Mouse (Mus musculus): ENCODE measurements around the gene Alkbh6. TPM values are rescaled to one million over a fixed set of nuclear protein-coding genes. Genes with fewer than 3 reads are reported as not detected.

Gene Alkbh6
- polyA plus RNA-seq, 1 experiment from 2014 or later = 88.6 TPM

DNA sequence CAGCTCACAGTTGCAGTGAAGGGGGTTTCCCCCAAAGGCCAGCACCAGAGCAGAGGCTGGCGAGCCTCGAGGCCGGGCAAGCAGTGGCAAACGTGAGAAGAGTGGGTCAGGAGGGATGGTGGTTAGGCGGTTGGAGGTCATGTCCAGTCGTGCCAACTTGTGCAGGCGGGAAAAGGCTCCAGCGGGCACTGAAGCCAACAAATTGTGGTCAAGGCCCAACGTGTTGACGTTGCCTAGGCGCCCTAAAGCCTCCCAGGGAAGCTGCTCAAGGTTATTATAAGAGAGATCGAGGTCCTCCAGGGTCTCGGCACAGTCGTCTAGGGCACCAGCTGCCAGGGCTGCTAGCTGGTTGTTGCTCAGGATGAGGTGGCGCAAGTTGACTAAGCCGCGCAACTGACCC lies 51.5 kb downstream of the Alkbh6 start:
- Histone ChIP-seq H3K27ac (no peak overlapping the region), H3K9ac (no peak overlapping the region), H3K9me3 (no peaks in the 10 kb centered on the region), H3K4me3 (no peak overlapping the region), H3K4me2 (replicated peaks) (no peak overlapping the region; the same call in 1 of the 2 replicates), H3K36me3 (peaks cover 36% of the 10 kb centered on the region), H3K27me3 (peaks cover 11% of the 10 kb centered on the region), H3K4me1 (peaks cover 31% of the 10 kb centered on the region)
- 89% methylated on average over 17 of the region's 17 CpGs for WGBS
- ATAC-seq (ENCODE audit: insufficient number of reproducible peaks, insufficient read depth, low FRiP score, low TSS enrichment) = no peak

DNA sequence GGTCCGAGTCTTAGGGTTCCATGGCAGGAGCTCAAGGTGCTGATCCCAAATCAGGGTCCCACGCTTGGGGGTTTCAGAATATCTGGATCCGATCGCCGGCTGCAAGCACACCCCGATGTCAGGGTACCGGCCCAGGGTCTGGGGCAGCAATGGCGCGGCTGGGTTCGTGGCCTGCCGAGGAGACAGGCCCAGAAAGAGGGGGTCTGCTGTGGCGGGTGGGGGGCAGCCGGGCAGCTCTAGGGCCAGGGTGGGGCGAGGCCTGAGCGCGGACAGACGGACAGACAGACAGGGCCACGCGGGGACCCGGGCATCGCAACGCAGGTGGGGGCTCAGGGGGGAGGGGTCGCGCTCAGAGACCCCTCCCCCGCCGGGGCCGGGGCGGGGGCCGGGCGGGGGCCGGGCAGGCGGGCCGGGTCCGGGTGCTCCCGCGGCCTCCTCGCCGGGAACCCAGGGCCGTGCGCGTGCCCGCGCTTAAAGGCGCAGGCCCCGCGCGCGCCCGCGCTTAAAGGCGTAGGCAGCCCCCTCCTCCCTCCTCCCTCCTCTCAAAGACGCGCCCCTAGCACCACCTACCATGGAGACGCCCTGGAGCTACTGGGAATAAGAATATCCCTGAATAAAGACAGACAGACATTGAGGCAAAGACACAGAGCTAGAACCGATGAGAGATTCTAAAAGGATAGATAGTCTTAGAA lies 54.3 kb downstream of the Alkbh6 start, which contains the start of gene Lrfn3:
Gene Lrfn3, minus strand, starts transcription at position 121 of the 692 bp plus-strand sequence.
- peaks cover 31% of the 10 kb centered on the region for H3K4me1 ChIP-seq

DNA sequence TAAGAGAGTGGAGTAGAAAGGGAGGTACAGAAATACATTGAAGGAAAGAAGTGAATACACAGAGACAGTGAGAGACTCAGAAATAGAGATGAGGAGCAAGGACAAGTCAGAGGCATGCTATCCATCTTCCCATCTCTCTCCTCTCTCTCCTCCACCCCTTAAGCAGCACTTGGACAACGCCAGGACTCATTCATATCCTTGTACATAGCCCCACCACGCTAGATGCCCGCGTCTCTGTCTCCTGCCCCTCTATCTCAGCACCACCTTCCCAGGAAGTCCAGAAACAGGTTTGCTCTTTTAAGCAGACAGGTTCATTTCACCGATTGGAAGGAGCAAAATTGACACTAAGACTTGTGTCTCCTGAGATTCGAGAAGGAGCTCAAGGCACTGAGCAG lies 54.8 kb downstream of the Alkbh6 start:
- peak overlapping the region; percentile 77 for H3K4me2 ChIP-seq (replicated peaks)
- peaks cover 11% of the 10 kb centered on the region for H3K27me3 ChIP-seq
- peak overlapping the region; percentile 71 for H3K4me3 ChIP-seq
- ATAC-seq (ENCODE audit: insufficient number of reproducible peaks, insufficient read depth, low FRiP score, low TSS enrichment) = no peak
- peaks cover 15% of the 10 kb centered on the region for H3K36me3 ChIP-seq
- no peaks in the 10 kb centered on the region for H3K9me3 ChIP-seq
- H3K27ac ChIP-seq = no peak overlapping the region
- 62% methylated on average over 6 of the region's 6 CpGs for WGBS
- peak overlapping the region; percentile 80; the same call in 1 of the 2 replicates for H3K9ac ChIP-seq
- peaks cover 31% of the 10 kb centered on the region for H3K4me1 ChIP-seq

More for the DNA sequence above, 54.3 kb downstream of the Alkbh6 start, which contains the start of gene Lrfn3:
- Histone ChIP-seq H3K9ac (peak within 1 kb of the TSS; percentile 80), H3K9me3 (no peaks in the 10 kb centered on the region), H3K4me3 (peak within 1 kb of the TSS; percentile 71), H3K4me2 (replicated peaks) (peak within 1 kb of the TSS; percentile 77), H3K36me3 (peaks cover 19% of the 10 kb centered on the region), H3K27me3 (peaks cover 11% of the 10 kb centered on the region), H3K27ac (peak within 1 kb of the TSS; percentile 57; the same call in 1 of the 2 replicates)
- 1% methylated on average over 31 of the region's 55 CpGs for WGBS
- no peak for ATAC-seq (ENCODE audit: insufficient number of reproducible peaks, insufficient read depth, low FRiP score, low TSS enrichment)

Other genes starting within 250 kb of the Alkbh6 start
- 5.2 and 7.7 TPM in 2 replicates for gene Zfp82, start 235.8 kb upstream of the Alkbh6 start, polyA plus RNA-seq (2016; fragmentation: Nextera tagmentation; extraction: Ambion mirVana)
- gene Gm26920, start 218.3 kb upstream of the Alkbh6 start, polyA plus RNA-seq (2016; fragmentation: Nextera tagmentation; extraction: Ambion mirVana) = 3.3 and 4.4 TPM in 2 replicates
- 16.3 and 19.5 TPM in 2 replicates for gene Zfp566, start 218.2 kb upstream of the Alkbh6 start, polyA plus RNA-seq (2016; fragmentation: Nextera tagmentation; extraction: Ambion mirVana)
- gene Zfp260, start 213.9 kb upstream of the Alkbh6 start, polyA plus RNA-seq (2016; fragmentation: Nextera tagmentation; extraction: Ambion mirVana) = 148 and 151 TPM in 2 replicates
- 13.1 and 16.3 TPM in 2 replicates for gene Zfp382, start 186.8 kb upstream of the Alkbh6 start, polyA plus RNA-seq (2016; fragmentation: Nextera tagmentation; extraction: Ambion mirVana)
- 17.2 and 20.6 TPM in 2 replicates for gene Zfp146, start 139.0 kb upstream of the Alkbh6 start, polyA plus RNA-seq (2016; fragmentation: Nextera tagmentation; extraction: Ambion mirVana)
- 4.2 and 4.7 TPM in 2 replicates for gene Cox7a1, start 124.6 kb upstream of the Alkbh6 start, polyA plus RNA-seq (2016; fragmentation: Nextera tagmentation; extraction: Ambion mirVana)
- 80.5 and 86.6 TPM in 2 replicates for gene Capns1, start 109.9 kb upstream of the Alkbh6 start, polyA plus RNA-seq (2016; fragmentation: Nextera tagmentation; extraction: Ambion mirVana)
- 161 and 181 TPM in 2 replicates for gene Polr2i, start 76.8 kb upstream of the Alkbh6 start, polyA plus RNA-seq (2016; fragmentation: Nextera tagmentation; extraction: Ambion mirVana)
- gene Tbcb, start 76.4 kb upstream of the Alkbh6 start, polyA plus RNA-seq (2016; fragmentation: Nextera tagmentation; extraction: Ambion mirVana) = 224 and 250 TPM in 2 replicates
- 0.38 TPM in 1 of 2 replicates, not detected in the other for gene Ovol3, start 73.0 kb upstream of the Alkbh6 start, polyA plus RNA-seq (2016; fragmentation: Nextera tagmentation; extraction: Ambion mirVana)
- 0.33 and 0.40 TPM in 2 replicates for gene Thap8, start 28.6 kb upstream of the Alkbh6 start, polyA plus RNA-seq (2016; fragmentation: Nextera tagmentation; extraction: Ambion mirVana)
- gene Wdr62, start 28.3 kb upstream of the Alkbh6 start, polyA plus RNA-seq (2016; fragmentation: Nextera tagmentation; extraction: Ambion mirVana) = 8.9 and 9.9 TPM in 2 replicates
- gene Clip3, start 17.0 kb upstream of the Alkbh6 start, polyA plus RNA-seq (2016; fragmentation: Nextera tagmentation; extraction: Ambion mirVana) = 54.0 and 55.1 TPM in 2 replicates
- 94.9 and 101 TPM in 2 replicates for gene Syne4, start 6.1 kb downstream of the Alkbh6 start, polyA plus RNA-seq (2016; fragmentation: Nextera tagmentation; extraction: Ambion mirVana)
- 0.87 and 2.9 TPM in 2 replicates for gene E130208F15Rik, start 13.0 kb downstream of the Alkbh6 start, polyA plus RNA-seq (2016; fragmentation: Nextera tagmentation; extraction: Ambion mirVana)
- 21.8 and 23.4 TPM in 2 replicates for gene Sdhaf1, start 15.2 kb downstream of the Alkbh6 start, polyA plus RNA-seq (2016; fragmentation: Nextera tagmentation; extraction: Ambion mirVana)
- gene Lrfn3, start 54.1 kb downstream of the Alkbh6 start, polyA plus RNA-seq (2016; fragmentation: Nextera tagmentation; extraction: Ambion mirVana) = 8.3 and 8.6 TPM in 2 replicates
- 16.7 and 18.7 TPM in 2 replicates for gene Tyrobp, start 105.0 kb downstream of the Alkbh6 start, polyA plus RNA-seq (2016; fragmentation: Nextera tagmentation; extraction: Ambion mirVana)
- gene Hcst, start 111.1 kb downstream of the Alkbh6 start, polyA plus RNA-seq (2016; fragmentation: Nextera tagmentation; extraction: Ambion mirVana) = 0.70 and 0.98 TPM in 2 replicates
- gene Nfkbid, start 113.0 kb downstream of the Alkbh6 start, polyA plus RNA-seq (2016; fragmentation: Nextera tagmentation; extraction: Ambion mirVana) = 2.1 and 2.9 TPM in 2 replicates
- gene Aplp1, start 136.8 kb downstream of the Alkbh6 start, polyA plus RNA-seq (2016; fragmentation: Nextera tagmentation; extraction: Ambion mirVana) = 66.5 and 74.7 TPM in 2 replicates
- gene Kirrel2, start 149.0 kb downstream of the Alkbh6 start, polyA plus RNA-seq (2016; fragmentation: Nextera tagmentation; extraction: Ambion mirVana) = 0.46 and 0.52 TPM in 2 replicates
- gene Nphs1, start 149.6 kb downstream of the Alkbh6 start, polyA plus RNA-seq (2016; fragmentation: Nextera tagmentation; extraction: Ambion mirVana) = 0.10 and 0.29 TPM in 2 replicates
- not detected in 2 replicates for gene Prodh2, start 184.9 kb downstream of the Alkbh6 start, polyA plus RNA-seq (2016; fragmentation: Nextera tagmentation; extraction: Ambion mirVana)
- gene Arhgap33, start 226.3 kb downstream of the Alkbh6 start, polyA plus RNA-seq (2016; fragmentation: Nextera tagmentation; extraction: Ambion mirVana) = 20.0 and 26.5 TPM in 2 replicates
- 8.5 and 9.2 TPM in 2 replicates for gene Hspb6, start 243.5 kb downstream of the Alkbh6 start, polyA plus RNA-seq (2016; fragmentation: Nextera tagmentation; extraction: Ambion mirVana)
- gene Proser3, start 243.6 kb downstream of the Alkbh6 start, polyA plus RNA-seq (2016; fragmentation: Nextera tagmentation; extraction: Ambion mirVana) = 15.6 and 16.0 TPM in 2 replicates